Mouse (Mus musculus) granulocyte monocyte progenitor cell, adult 5-6 weeks (primary cell): ENCODE measurements around the gene Cela3a. TPM values are rescaled to one million over a fixed set of nuclear protein-coding genes. Genes with fewer than 3 reads are reported as not detected.
A peak's percentile ranks its signal among the peaks of the same experiment; 100 is the strongest.

ENCODE experiments used
- ATAC-seq: replicated peaks from 2 replicates; pipeline ENCODE4 v1.8.0; 2016; ENCODE audit warnings: mild to moderate bottlenecking, moderate TSS enrichment, inconsistent platforms; ENCODE audit not compliant: poor library complexity, severe bottlenecking
- total RNA-seq, 2 experiments: library from RNA; stranded (forward) in 1 of 2; stranded (reverse) in 1 of 2; fragments of 200-712, 200-1000 nt in 1 of 2; fragments of >200 nt in 1 of 2; fragmentation: Nextera tagmentation in 1 of 2; gene quantifications; 2 replicates each; pipeline ENCODE4 v1.2.3; 2014 to 2017

The Cela3a gene
- total RNA-seq, 2 experiments from 2014 or later = not detected

- no peak for ATAC-seq
Measured at GRCm38 (mm10) chr4:137375314-137376278, 34.0 kb downstream of the Cela3a start.

- ATAC-seq = no peak; the same call in none of the 2 replicates
Measured at GRCm38 (mm10) chr4:137373711-137374110, 35.9 kb downstream of the Cela3a start.

GRCm38 (mm10) chr4:137371596-137372523, 37.7 kb downstream of the Cela3a start:
- no peak for ATAC-seq

- ATAC-seq = peak; percentile 30
Measured at GRCm38 (mm10) chr4:137369954-137370750, 39.4 kb downstream of the Cela3a start.

- ATAC-seq = peak; percentile 15; the same call in 1 of the 2 replicates
Measured at GRCm38 (mm10) chr4:137368198-137368597, 41.4 kb downstream of the Cela3a start.

- peak; percentile 71 for ATAC-seq
Measured at GRCm38 (mm10) chr4:137367275-137368088, 42.1 kb downstream of the Cela3a start.

GRCm38 (mm10) chr4:137366097-137366496, 43.5 kb downstream of the Cela3a start:
- no peak for ATAC-seq

GRCm38 (mm10) chr4:137365356-137366062, 44.1 kb downstream of the Cela3a start:
- peak; percentile 71 for ATAC-seq

GRCm38 (mm10) chr4:137364826-137365225, 44.8 kb downstream of the Cela3a start:
- no peak for ATAC-seq

GRCm38 (mm10) chr4:137360996-137361395, 48.6 kb downstream of the Cela3a start:
- ATAC-seq = no peak

- peak; percentile 23; the same call in 1 of the 2 replicates for ATAC-seq
Measured at GRCm38 (mm10) chr4:137358291-137359002, 51.1 kb downstream of the Cela3a start.

- peak; percentile 94 for ATAC-seq
Measured at GRCm38 (mm10) chr4:137357517-137358254, 51.9 kb downstream of the Cela3a start, which contains the start of gene Cdc42. Gene Cdc42 (minus strand): TSS chr4:137357720.

- peak; percentile 69 for ATAC-seq
Measured at GRCm38 (mm10) chr4:137356674-137357510, 52.7 kb downstream of the Cela3a start.
